Mouse (Mus musculus): ENCODE measurements around the gene St8sia1.

The St8sia1 gene

DNA sequence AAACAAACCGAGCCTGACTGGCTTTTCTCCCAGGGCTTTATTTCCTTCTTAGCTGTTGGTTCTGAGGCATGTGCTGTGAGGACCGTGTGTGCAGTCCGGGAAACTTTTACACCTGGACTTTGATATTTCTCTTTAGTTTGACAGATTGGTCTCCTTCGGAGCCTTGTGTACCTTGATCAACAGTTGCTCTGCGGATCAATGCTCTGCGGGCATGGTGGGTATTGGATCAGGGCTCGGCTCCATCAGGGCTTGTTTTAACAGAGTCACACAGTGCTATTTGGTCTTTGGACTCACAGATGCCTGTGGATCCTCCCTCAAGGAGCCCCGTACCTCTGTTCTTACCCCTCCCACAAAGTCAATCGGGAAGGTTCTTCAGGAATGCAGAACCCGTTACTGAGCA, 150.2 kb downstream of the St8sia1 start:
- DNase-seq = peak; percentile 66

DNA sequence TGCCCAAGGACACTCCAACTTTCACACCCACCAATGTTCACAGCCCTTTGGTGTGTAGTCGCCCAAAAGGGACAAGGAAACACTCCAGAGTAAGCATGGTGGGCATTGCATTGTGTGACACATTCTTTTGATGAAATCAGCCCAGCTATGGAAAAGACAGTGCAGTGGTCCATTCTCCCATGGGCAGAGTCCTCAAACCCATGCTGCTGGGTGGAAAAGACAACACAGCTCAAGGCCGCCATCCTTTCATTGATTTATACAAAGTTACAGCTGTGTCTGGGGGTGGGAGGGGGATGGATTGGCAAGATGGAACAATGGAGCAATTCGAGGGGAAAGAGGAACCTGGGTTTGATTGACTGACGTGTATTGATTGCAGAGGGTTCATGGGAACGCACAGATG, 151.3 kb downstream of the St8sia1 start:
- no peak for DNase-seq

DNA sequence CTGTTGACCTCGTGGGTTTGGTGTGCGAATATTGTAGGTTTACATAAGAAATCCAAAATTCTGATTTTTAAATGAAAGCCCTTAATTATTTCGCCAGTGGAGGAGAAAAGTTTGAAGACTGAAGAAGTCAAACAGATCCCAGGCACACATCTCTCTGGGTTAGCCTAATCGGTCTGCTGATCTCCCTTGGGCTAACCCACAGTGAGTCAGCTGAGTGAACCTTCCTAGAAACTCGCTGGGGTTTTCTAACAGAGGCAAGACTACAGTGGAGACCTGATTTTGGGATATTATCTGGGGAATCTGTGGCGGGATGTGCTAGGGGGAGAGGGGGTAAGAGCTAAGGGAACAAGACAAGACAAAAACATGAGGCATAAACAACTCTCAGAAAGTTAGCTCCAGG, 154.0 kb downstream of the St8sia1 start:
- no peak for DNase-seq

DNA sequence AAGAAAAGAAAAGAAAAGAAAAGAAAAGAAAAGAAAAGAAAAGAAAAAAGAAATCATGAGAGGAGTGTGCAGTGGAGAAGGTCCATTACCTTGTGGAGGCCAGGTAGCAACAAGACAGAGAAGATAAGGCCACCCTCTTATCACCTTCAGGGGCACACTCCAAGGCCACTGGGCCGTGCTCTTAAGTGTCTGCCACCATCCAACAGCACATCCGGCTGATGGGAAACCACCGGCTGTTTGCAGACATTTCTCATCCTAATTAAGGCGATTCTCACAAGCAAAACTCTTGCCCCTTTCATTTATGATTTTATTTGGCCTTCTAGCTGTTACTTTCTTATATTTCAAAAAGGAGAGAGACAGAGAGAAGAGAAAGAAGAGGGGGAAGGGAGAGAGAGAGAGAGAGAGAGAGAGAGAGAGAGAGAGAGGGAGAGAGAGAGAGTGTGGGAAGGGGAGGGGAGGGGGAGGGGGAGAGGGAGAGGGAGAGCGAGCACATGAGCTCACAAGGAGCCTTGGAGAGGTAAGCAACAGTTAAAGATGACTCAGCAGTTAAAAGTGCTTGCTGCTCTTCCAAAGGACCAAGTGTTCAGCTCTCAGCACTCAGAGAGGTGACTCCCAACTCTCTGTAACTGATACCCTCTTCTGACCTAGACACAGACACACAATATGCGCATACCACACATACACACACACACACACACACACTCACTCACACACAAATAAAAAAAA, 154.7 kb downstream of the St8sia1 start:
- DNase-seq = no peak

DNA sequence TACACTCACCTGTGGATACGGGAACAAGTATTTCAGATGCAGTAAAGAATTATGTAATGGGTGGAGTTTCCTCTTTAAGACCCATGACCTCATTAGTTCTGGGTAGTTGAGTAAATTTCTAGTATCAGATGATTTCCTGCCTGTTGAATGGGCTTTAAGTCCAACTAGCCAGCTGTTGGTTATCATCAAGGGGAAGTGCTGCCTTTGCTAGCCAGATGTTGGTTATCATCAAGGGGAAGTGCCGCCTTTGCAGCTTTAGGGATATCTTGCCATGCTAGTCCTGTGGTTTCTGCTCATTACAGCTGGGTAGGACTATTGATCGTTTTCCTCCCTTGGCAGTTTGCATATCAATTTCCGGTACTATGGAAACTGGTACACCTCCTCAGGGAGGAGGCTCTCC, 157.9 kb downstream of the St8sia1 start:
- no peak for DNase-seq

DNA sequence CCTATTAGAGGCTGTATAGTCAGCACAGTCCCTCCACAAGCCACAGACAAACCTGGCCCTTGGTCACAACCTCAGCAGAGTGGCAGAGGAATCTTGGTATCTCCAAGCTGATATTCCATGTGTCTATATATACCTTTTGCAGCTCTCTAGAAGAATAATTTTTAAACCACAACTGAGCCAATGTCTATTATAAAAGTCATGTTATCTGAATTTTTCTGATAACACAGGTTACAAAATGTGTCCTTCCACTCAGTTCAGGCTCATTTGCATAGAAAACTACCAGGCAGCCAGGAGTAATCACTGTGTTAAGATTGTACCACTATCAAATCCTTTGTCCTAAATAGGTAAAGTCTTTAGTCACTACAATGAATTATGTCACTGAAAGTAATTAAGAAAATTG, 159.8 kb downstream of the St8sia1 start, which contains the start of gene Sult6b2:
Gene Sult6b2 (minus strand): TSS at position 101 of the 400 bp plus-strand sequence.
- no peak for DNase-seq

DNA sequence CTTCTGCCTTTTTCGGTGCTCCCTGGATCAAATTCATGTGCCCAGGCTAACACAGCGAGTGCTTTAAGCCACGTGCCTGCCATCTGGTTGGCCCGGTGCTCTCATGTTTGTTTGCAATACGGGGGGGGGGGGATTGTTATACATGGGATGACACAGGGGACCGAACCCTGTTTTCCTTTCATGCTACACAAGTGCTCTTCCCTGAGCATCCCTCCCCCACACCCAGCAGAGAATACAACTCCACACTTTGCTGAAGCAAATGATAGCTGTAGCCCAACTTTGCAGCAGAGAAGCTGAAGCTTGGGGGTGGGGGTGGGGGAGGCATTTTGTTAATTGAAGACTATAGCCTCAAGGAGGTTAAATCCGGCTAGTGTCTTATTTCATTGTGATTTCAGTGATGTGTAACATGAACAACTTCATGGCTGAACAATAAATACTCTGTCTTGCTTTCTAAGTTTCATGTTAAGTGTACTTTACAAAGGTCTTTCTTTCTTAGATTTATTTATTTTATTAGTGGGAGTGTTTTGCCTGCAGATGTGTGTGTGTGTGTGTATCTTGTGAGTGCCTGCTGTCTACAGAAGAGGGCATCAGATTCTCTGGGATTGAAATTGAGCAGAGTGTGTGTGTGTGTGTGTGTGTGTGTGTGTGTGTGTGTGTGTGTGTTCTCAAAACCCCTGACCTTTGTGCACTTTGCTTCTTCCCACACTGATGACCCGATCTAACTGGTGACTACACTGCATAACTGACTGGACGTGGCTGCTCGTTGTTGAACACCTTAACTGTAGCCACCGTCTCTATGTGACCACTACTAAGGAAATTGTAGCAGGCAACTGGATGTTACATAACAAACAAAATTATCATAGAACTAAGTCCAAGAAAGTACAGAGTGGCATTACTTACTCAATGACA, 161.4 kb downstream of the St8sia1 start:
- no peak for DNase-seq

DNA sequence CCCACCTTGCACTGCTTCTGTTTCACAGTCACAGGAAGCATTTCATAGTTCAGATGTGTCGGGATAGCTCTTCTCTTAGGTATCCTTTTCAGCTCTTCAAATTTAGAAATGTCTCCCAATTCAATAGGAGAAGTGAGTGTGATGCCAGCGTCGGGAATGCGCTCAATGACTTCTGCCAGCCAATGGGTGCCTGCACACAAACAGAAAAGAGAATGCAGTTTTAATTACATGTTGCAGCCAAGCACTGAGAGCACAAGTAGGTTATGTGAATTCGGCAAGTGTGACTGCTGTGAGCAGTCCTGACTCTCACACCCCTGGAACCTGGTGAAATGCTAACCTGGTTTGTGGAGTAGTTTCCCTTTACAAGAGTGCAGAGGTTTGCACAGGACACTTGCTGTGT, 162.6 kb downstream of the St8sia1 start:
- DNase-seq = no peak

DNA sequence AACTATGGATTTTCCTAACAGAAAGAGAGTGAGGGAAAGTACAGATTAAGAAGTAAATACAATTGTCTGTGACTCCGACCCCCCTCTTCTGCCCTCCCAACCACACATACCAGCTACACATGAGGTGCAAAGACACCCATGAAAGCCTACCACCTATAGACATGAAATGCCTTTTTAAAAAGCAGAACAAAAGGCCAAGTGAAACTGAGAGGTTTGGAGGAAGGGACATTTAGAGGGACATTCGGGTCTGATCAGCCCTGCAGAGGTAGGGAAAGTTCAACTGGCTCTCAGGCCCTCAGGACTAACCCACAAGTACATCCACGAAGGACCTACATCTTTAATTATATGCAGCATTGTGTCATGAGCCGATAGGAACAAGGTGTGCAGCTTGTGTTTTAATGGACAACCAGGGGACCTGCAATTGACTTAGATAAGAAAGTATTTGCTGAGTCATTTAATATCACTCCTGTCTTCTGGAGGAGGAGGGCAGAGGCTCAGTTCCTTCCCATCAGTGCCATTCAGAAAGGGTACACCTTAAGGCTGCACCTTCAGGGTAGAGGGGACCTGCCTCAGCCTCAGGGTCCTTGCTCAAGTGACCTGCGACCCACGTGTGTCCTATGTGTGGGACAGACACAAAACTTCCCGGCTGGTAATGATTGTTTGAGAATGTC, 164.4 kb downstream of the St8sia1 start:
- no peak for DNase-seq

DNA sequence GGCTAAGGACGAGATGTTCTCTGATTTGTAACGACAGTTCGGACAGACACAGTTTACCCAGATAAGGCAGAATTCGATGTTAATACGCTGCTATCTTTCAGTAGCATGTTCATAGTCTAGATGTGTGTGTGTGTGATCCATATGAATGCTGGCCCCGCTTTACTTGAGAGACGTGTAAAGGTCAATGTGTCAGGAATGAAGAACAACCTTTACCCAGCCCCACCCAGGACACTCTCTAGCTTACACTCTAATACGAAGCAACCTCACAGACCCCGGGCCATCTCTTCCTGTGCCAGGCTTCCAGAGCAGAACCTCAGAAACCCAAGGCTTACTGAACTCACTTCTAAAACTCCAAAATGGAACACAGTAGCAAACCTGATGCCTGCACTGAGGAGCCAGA, 165.4 kb downstream of the St8sia1 start:
- no peak for DNase-seq

DNA sequence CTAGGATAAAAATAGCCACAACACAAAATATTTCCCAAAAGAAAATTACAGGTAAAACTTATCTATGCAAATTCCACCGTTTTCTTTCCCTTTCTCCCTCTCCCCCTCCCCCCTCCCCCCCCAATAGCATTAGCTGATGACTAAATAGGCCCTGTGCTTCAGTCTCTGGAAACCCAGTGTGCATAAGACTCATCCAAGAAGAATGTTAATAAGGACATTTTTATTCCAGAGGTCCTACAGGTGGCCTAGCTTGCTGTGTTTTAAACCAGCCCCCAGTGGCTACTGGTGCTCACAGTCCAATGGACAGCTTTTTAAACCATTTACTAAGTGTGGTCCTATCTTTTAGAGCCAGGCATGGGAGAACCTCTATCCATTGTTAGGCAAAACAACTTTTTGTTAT, 166.3 kb downstream of the St8sia1 start:
- no peak for DNase-seq

DNA sequence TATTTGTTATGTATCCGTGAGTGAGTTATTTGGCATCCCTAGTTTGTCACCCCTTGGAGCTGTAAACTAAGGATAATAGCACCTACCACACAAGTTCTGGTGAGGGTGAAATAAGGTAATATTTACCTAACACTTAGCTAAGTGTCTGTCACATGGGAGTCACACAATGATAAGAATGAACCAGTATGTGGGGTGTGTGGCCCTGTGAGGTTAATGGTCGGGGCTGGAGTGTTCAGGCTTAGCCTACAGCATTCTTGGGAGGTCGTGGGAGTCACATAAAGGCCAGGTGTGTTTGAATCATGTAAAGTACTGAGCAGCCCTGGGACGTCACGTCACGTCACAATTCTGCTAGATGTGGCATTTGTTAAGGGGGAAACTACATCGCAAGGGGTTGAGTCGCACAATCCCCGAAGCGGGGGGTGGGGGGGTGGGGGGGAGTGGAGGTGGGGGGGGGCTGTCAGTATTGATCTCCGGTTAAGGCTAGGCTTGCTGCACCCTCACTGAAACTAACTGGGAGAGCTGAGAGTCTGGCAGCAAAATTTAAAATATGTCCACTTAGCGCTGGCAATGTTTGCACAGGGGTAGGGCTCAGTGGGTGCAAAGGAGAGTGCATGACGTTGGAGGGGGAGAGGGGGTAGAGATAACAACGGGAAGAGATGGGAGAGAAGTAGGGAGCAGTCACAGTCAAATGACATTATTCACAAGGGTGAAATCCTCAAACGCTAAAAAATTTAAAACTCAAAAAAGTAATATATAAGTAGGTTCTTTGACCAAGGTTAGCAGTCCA, 168.4 kb downstream of the St8sia1 start:
- no peak for DNase-seq

DNA sequence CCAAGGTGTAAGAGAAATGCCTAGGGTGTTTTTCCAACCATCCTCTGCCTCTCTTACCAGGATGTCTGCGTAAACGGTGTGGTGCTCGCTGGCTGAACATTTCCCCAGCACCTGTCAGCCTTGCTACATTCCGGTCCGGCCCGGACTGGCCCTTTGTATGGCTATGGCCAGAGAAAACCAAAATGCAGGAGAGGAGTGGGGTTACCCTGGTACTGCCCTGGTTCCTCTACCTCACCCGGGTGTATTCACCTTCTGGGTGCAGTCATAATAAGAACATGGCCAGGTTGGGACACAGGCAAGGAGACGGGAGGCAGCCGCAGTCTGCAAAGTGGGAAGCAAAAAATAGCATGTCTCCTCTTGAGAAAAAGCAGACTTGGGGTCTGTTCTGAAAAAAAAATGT, 169.2 kb downstream of the St8sia1 start:
- DNase-seq = no peak

DNA sequence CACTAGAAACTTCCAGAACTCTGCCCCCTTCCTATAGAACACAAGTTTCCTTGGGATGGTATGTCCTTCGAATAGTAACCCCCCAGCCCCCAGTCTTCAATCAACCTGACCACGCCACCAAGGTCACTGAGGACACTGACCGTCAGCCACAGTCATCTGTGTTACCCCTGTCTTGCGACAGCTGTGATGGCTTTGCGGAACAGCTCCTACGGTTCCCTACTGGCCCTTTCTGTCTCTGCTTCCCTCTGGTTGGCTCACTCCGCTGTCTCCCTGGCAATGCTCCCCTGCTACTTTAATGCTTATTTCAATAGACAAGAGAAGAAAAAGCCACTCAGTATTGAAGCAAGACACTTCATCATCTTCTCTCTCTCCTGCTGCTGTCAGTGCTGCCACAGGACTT, 170.8 kb downstream of the St8sia1 start:
- DNase-seq = no peak

DNA sequence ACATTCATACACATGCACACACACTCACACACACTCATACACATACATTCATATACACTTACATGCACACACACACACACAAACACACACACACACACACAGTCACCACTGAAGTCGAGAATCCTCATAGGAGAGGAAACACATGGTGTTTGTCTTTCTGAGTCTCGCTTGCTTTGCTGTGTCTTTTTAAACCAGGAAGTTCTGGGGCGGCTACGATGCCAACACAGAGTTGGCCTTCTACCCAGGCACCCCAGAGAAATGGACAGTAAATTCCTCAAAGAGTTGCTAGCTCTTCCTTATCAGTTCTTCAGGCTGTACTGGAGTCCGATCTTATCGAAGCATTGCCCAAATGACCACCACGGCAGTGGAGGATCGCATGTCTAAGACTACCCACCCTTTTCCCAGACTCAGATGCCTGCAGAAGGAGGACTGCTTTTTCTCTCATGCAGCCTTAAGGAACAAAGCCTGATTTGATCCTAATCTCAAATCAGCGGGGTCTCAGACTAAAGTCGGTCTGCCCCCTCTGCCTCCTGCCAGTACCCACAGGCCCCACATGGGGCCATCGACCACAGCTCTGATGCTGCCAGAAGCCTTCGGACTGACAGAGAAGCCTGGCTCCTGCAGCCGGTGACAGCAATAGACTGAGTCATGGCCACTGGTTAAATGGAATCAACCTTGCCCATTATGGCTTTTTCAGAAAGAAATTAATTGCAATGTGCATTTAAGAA, 171.8 kb downstream of the St8sia1 start:
- DNase-seq = no peak

DNA sequence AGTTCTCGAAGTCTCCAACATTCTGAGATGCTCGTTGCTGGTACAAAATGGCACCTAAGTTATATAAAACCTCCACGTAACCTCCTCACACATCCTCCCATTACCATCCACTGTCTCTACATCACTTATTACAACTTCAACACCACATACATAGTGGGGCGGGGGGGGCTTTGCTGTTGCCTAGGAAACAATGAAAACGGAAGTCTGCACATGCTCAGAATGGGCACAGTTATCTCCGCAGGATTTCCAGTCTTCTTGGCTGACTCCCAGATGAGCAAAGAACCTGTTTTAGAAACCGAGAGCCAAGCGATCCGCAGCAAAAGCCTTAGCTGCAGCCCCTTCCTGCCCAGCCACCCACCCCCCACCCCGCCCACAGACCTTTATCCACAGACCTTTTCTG, 174.5 kb downstream of the St8sia1 start:
- no peak for DNase-seq

DNA sequence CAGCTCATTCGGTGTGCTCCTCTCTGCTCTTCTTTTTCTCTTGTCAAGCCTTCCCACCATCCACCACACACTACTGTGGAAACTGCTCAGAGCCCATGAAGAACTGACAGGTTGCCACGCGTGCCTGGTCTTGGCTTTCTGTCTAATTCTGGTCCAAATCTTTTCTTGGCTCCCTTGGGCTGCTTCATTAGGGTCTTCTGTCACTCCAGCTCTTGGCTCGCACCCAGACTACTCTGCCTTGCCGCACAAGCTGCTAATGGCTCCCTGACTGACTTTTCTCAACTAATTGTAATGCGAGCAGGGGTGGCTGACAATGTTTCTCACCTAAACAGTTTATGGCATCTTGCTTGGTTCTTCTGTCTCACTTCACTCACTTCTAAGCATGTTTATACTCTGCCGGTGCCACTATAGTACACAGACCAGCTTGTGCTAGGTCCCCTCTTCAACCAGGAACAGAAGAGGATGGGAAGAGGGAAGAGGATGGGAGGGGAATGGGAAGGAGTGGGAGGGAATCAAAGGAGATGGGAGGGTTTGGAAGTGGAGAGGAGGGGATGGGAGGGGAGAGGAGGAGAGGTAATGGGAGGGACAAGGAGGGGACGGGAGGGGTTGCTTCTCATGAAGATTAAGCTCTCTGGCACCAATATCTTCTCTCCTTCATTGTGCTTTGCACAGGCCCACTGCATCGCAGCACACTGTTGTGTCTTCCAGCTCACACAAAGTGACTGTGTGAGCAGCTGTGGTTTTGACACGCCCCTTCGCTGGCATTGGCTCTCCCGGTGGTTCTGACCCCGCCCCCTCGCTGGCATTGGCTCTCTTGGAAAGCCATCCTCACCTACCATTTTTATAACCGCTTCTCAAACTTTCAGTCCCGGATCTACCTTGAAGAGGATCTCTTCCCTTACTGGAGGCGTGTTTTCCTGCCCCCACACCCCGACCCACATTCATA, 175.9 kb downstream of the St8sia1 start:
- no peak for DNase-seq

DNA sequence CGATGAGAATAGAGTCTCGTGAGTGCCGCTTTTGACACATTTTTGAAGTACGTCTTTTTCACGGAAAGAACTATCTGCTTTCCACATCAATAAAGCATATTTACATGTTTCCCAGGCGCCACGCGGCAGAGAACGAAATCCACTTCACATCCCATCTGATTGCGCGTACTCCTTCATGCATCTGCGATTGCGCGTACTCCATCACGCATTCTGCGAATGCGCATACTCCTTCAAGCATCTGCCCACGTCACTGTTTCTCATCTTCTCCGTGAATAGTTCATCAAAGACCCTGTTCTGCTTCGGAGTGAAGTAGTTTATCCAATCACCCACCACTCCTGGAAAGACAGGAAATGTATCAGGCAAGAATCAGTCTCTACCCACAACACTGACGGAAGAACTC, 178.1 kb downstream of the St8sia1 start:
- DNase-seq = no peak

DNA sequence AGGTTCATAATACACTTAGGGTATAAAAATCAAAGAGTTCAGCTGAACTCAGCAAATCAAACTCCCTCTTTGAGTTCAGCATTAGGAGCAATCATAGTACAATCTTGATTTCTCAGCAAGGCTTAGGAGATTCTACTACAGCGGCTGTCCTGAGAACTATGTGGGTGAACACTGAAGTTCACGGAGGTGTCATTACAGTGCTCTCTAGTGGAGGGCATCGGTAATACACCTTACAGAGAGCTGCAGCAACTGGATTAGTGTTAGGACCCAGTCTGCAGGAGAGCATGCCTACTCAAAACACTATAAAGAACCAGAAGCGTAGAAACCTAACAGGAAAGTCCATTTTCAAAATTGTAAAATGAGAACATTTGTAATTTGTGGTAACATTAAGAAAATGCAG, 178.9 kb downstream of the St8sia1 start:
- DNase-seq = peak; percentile 39

DNA sequence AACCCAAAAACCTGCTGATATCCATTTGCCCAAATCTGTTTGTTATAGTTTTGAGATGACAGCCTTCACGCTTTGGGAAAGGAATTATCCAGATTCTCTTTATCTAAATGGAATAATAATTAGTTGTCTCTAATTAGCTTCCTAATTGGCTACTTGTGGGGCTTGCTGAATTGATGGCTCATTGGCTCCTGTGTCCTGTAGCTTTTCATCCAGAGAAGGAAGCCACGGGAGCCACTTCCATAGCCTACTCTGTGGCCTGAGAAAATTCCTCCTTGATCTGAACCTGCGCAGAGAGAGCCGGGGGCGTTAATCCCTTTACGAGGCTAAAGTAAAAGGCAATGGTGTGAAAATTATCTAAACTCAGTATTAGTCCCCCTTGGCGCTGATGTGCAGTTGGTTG, 183.0 kb downstream of the St8sia1 start:
- no peak for DNase-seq

DNA sequence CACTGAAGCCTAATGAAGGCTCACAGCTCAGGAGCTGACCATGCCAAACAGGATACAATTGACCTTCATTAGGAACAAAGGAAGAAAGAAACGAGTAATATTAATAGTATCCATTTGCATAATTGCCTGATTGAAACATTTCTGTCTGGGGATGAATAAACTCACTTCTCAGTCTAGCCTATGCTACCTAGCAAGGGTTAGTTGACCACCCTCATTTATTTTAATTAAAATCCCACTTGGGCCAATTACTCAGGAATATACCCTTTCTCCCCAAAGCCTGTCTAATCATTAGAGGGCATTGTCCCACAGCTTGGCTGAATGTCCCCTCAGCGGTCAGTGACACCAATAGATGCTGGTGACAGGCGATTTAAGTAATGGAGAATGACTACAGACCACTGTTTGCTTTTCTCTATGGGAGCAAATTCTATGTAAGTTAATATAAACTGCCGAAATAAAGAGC, 183.6 kb downstream of the St8sia1 start:
- no peak for DNase-seq

Data from kidney, adult 11 months (tissue).